In the genomic region with DNA sequence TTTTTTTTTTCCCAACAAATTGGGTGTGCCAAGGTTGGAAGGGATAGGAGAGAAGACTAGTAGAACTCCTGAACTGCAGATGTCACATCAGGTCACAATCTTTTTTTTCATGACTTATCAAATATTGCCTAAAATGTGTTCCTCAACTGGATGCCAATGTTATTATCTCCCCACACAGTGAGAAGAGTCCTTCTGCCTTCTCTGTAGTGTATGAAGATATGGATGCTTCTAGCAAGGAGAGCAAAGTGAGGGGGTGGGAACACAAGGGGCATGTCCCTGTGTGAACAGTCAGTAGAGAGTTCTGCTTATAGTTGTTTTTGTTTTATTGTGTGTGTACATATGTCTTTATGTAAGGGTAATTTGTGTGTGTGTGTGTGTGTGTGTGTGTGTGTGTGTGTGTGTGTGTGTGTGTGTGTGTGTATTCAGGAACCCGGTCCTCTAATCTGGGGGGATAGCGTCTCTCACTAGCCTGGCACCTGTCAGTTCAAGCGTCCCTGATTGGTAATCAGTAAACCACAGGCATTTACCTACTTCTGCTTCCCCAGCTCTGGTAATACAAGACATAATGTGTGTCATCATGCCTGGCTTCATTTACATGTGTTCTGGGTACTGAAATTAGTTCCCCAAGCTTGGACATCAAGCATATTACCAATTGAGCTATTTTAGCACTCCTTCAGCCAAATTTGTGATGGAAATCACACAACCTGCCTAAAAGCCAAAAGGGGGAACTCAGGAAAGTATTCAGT, we compare ENCODE assay signal across 23 mouse cellular contexts. TPM values are rescaled to one million over a fixed set of nuclear protein-coding genes. Genes with fewer than 3 reads are reported as not detected.
"Had no signal": no experiment of that assay in that cellular context is flagged by ENCODE, and none has a peak within 500 bp of the region (broad histone marks: within the 10 kb centered on the region; RNA-seq: fewer than 3 reads in every experiment).

No protein-coding gene starts in this region.

- H3K27ac ChIP-seq: intestine, embryonic 15.5 days; kidney, embryonic 15.5 days; limb, embryonic 12.5 days; liver, embryonic 13.5 days; lung, embryonic 15.5 days; macrophage; midbrain, embryonic 15.5 days; neural tube, embryonic 13.5 days had no signal

- H3K4me1 ChIP-seq: intestine, embryonic 15.5 days; kidney, embryonic 15.5 days; limb, embryonic 12.5 days; lung, embryonic 15.5 days; midbrain, embryonic 15.5 days; neural tube, embryonic 13.5 days had no signal

- DNase-seq: kidney, adult 2 months; kidney, postnatal 25 days; layer of hippocampus, adult 9-11 months; layer of hippocampus, postnatal 36 days; liver; liver, embryonic 13.5 days; liver, postnatal 0 days; lung, postnatal 14 days; right cerebral cortex, postnatal 14 days; thymus, adult 18-20 months; thymus, postnatal 36 days had no signal

- ATAC-seq: intestine, embryonic 15.5 days; liver, postnatal 0 days; midbrain, embryonic 15.5 days had no signal

- H3K9ac ChIP-seq: intestine, embryonic 15.5 days; kidney, embryonic 15.5 days; limb, embryonic 12.5 days; liver, embryonic 13.5 days; liver, postnatal 0 days; lung, embryonic 15.5 days; midbrain, embryonic 15.5 days; neural tube, embryonic 13.5 days had no signal

- H3K4me3 ChIP-seq: intestine, embryonic 15.5 days; kidney, embryonic 15.5 days; limb, embryonic 12.5 days; liver, embryonic 13.5 days; lung, embryonic 15.5 days; midbrain, embryonic 15.5 days; neural tube, embryonic 13.5 days had no signal

- H3K9me3 ChIP-seq: intestine, embryonic 15.5 days; kidney, embryonic 15.5 days; limb, embryonic 12.5 days; liver, embryonic 13.5 days; lung, embryonic 15.5 days; midbrain, embryonic 15.5 days; neural tube, embryonic 13.5 days had no signal

- H3K27me3 ChIP-seq: intestine, embryonic 15.5 days; kidney, embryonic 15.5 days; liver, embryonic 13.5 days; lung, embryonic 15.5 days; midbrain, embryonic 15.5 days; neural tube, embryonic 13.5 days had no signal

- H3K36me3 ChIP-seq: intestine, embryonic 15.5 days; kidney, embryonic 15.5 days; limb, embryonic 12.5 days; liver, embryonic 13.5 days; lung, embryonic 15.5 days; midbrain, embryonic 15.5 days; neural tube, embryonic 13.5 days had no signal

RNA-seq across cellular contexts. Expression of gene Il5ra, which starts 11.8 kb away (rescaled TPM):
- total RNA-seq: layer of hippocampus, adult 18-20 months; layer of hippocampus, postnatal 36 days; left cerebral cortex, adult 8-10 months; left cerebral cortex, postnatal 25 days had no signal
- polyA plus RNA-seq: intestine, embryonic 15.5 days; limb, embryonic 12.5 days; midbrain, embryonic 11.5 days; midbrain, embryonic 15.5 days; neural tube, embryonic 13.5 days; stomach, embryonic 14.5 days had no signal
